Comparison of ENCODE assay signal across 31 mouse cellular contexts in the genomic region with DNA sequence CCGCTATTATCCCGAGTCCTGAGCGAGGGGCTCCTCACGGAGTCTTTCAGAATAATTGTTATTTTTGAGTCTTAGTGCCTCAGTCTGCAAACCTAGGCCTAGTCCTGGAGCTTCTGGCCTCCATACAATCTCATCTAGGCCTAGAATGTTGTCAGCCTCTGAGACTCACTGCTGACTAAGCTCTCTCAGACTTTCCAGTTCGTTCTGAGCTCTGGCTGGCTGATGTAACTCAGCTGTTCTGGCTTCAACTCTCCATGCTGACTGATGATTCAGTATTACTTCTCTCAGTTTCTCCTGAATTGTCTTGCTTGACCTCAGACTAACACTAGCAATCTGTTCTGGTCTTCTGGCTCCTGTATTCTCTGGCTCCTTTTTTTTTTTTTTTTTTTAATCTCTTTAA. TPM values are rescaled to one million over a fixed set of nuclear protein-coding genes. Genes with fewer than 3 reads are reported as not detected.
DNase-seq lines count a peak whose midpoint lies in the region; ATAC-seq and TF ChIP-seq lines count a peak whose summit lies in the region.
"Had no signal": no experiment of that assay in that cellular context is flagged by ENCODE, and none has a peak within 500 bp of the region (broad histone marks: within the 10 kb centered on the region; RNA-seq: fewer than 3 reads in every experiment).

No protein-coding gene starts in this region.

- TF ChIP-seq EP300 in lung, postnatal 0 days (IDR thresholded peaks at IDR 0.05), result no peak

- DNase-seq in adrenal gland, postnatal 36 days, result peak; percentile 19 to 40
- no peak for DNase-seq in adrenal gland, adult 8-10 months
- peak; percentile 5 for DNase-seq in lung, postnatal 0 days (ENCODE audit: low spot score)
- no peak for DNase-seq in lung, postnatal 10 days
- peak; percentile 55 for DNase-seq in fibroblast of lung, adult 2 months (ENCODE audit: low read depth)
- DNase-seq in right cerebral cortex, postnatal 25 days, result no peak
- no peak for DNase-seq in gastrocnemius, postnatal 25 days
- DNase-seq: adrenal gland, postnatal 25 days; cerebellum, adult 18-20 months; cerebellum, adult 9-10 months; cerebellum, postnatal 14 days; gastrocnemius, postnatal 36 days; heart, adult 2 months; heart, postnatal 14 days; heart, postnatal 4 days had no signal

- WGBS in lung, postnatal 0 days, result 80% methylated on average over 5 of the region's 5 CpGs

- H3K4me1 ChIP-seq in lung, postnatal 0 days (ENCODE audit: insufficient read depth, low read depth, low read length), result no peaks in the 10 kb centered on the region
- H3K4me1 ChIP-seq: forebrain, embryonic 12.5 days; forebrain, embryonic 15.5 days; heart, embryonic 10.5 days; heart, embryonic 13.5 days had no signal

- no peaks in the 10 kb centered on the region for H3K27me3 ChIP-seq in lung, postnatal 0 days (replicated peaks; ENCODE audit: insufficient read depth, low read length)
- H3K27me3 ChIP-seq: forebrain, embryonic 12.5 days; forebrain, embryonic 15.5 days; heart, embryonic 13.5 days had no signal

- H3K27ac ChIP-seq in lung, postnatal 0 days (ENCODE audit: low read length), result no peak overlapping the region
- H3K27ac ChIP-seq: forebrain, embryonic 12.5 days; forebrain, embryonic 15.5 days; heart, adult 2 months; heart, embryonic 10.5 days; heart, embryonic 13.5 days; hindbrain, embryonic 14.5 days; hindbrain, postnatal 0 days had no signal

- H3K4me3 ChIP-seq in lung, postnatal 0 days (ENCODE audit: low read depth, low read length), result no peak overlapping the region
- H3K4me3 ChIP-seq: forebrain, embryonic 12.5 days; forebrain, embryonic 15.5 days; heart, adult 2 months; heart, embryonic 10.5 days; heart, embryonic 13.5 days had no signal

- H3K4me2 ChIP-seq in lung, postnatal 0 days (replicated peaks; ENCODE audit: low read depth, low read length), result no peak overlapping the region
- H3K4me2 ChIP-seq: forebrain, embryonic 12.5 days; forebrain, embryonic 15.5 days; heart, embryonic 13.5 days; hindbrain, embryonic 14.5 days had no signal

- H3K9me3 ChIP-seq in lung, postnatal 0 days (ENCODE audit: low read length), result no peaks in the 10 kb centered on the region
- H3K9me3 ChIP-seq: forebrain, embryonic 12.5 days; forebrain, embryonic 15.5 days; heart, embryonic 10.5 days; heart, embryonic 13.5 days had no signal

- no peak for ATAC-seq in lung, postnatal 0 days
- ATAC-seq: activated CD4-positive, CD25-positive, alpha-beta regulatory T cell, adult 4 months; CD4-positive, CD25-positive, alpha-beta regulatory T cell, adult 4 months; forebrain, embryonic 15.5 days; hindbrain, postnatal 0 days; inflammation-experienced regulatory T-cells, adult 6 months had no signal

- TF ChIP-seq CTCF in lung, postnatal 0 days (IDR thresholded peaks at IDR 0.05), result no peak

- no peaks in the 10 kb centered on the region for H3K36me3 ChIP-seq in lung, postnatal 0 days (ENCODE audit: insufficient read depth, low read length)
- H3K36me3 ChIP-seq: forebrain, embryonic 12.5 days; forebrain, embryonic 15.5 days; heart, embryonic 10.5 days; heart, embryonic 13.5 days had no signal

- H3K9ac ChIP-seq in lung, postnatal 0 days (replicated peaks; ENCODE audit: low read depth), result no peak overlapping the region
- H3K9ac ChIP-seq: forebrain, embryonic 12.5 days; forebrain, embryonic 15.5 days; heart, embryonic 13.5 days; hindbrain, embryonic 14.5 days had no signal

RNA-seq across cellular contexts. Expression of gene Ccdc117, which starts 9.4 kb away (rescaled TPM):
- total RNA-seq in adrenal gland, postnatal 36 days (2021), result 10 to 100 TPM; 33.7 to 37.5 TPM
- 10 to 100 TPM; 23.8 to 34.9 (median 28.8) TPM for total RNA-seq in adrenal gland, adult 8-10 months (2022)
- polyA plus RNA-seq in lung, postnatal 0 days (2015; fragmentation: Nextera tagmentation; extraction: Ambion mirVana), result 13.4 and 13.9 TPM in 2 replicates
- 10 to 100 TPM; 14.9 to 15.6 TPM for total RNA-seq in gastrocnemius, postnatal 25 days (2021)

RNA-seq across cellular contexts. Expression of gene Ankrd36, which starts 18.1 kb away (rescaled TPM):
- total RNA-seq in adrenal gland, postnatal 36 days (2021), result not detected
- total RNA-seq in adrenal gland, adult 8-10 months (2022), result not detected
- polyA plus RNA-seq in lung, postnatal 0 days (2015; fragmentation: Nextera tagmentation; extraction: Ambion mirVana), result 0.15 TPM in 1 of 2 replicates, not detected in the other
- total RNA-seq in gastrocnemius, postnatal 25 days (2021), result not detected
- total RNA-seq: adrenal gland, postnatal 25 days; gastrocnemius, adult 8-10 months; gastrocnemius, postnatal 36 days; granulocyte monocyte progenitor cell, adult 5-6 weeks; heart, adult 2 months; heart, postnatal 14 days; heart, postnatal 4 days; hindbrain, postnatal 0 days had no signal
- polyA plus RNA-seq: activated CD4-positive, CD25-positive, alpha-beta regulatory T cell, adult 4 months; C2C12; CD4-positive, CD25-positive, alpha-beta regulatory T cell, adult 4 months; embryonic facial prominence, embryonic 11.5 days; embryonic facial prominence, embryonic 14.5 days; forebrain, embryonic 15.5 days; heart, embryonic 13.5 days; heart, embryonic 16.5 days; hindbrain, embryonic 11.5 days; hindbrain, embryonic 14.5 days; hindbrain, postnatal 0 days; inflammation-experienced regulatory T-cells, adult 6 months had no signal

RNA-seq across cellular contexts. Expression of gene Xbp1, which starts 31.0 kb away (rescaled TPM):
- 100 to 1,000 TPM; 199 to 215 TPM for total RNA-seq in adrenal gland, postnatal 36 days (2021)
- 100 to 1,000 TPM; 163 to 269 (median 179) TPM for total RNA-seq in adrenal gland, adult 8-10 months (2022)
- polyA plus RNA-seq in lung, postnatal 0 days (2015; fragmentation: Nextera tagmentation; extraction: Ambion mirVana), result 211 and 242 TPM in 2 replicates
- total RNA-seq in gastrocnemius, postnatal 25 days (2021), result 10 to 100 TPM; 53.0 to 60.9 TPM

Comparison
In these comparisons a context has a peak if more than half of its experiments do, and no peak if none do; other contexts are left out.
1. DNase-seq: peak in adrenal gland, postnatal 36 days (2 of 2), lung, postnatal 0 days (single experiment) and fibroblast of lung, adult 2 months (single experiment); none in adrenal gland, adult 8-10 months (single experiment), lung, postnatal 10 days (single experiment), right cerebral cortex, postnatal 25 days (single experiment) and gastrocnemius, postnatal 25 days (single experiment).